Mouse (Mus musculus): ENCODE results near the gene Unc45b. TPM values are rescaled to one million over a fixed set of nuclear protein-coding genes. Genes with fewer than 3 reads are reported as not detected.
"Not testable (repeated sequence)": the region's sequence is repeated elsewhere in the genome, so short reads cannot be mapped to it uniquely, and the experiment has no call there.

Unc45b gene
- polyA plus RNA-seq, 1 experiment from 2014 or later, result 1.7 TPM

- DNase-seq (ENCODE audit: low spot score), result peak; percentile 52
These were observed 33.0 kb downstream of the Unc45b start for GRCm38 (mm10) chr11:82943336-82943735.

- DNase-seq (ENCODE audit: low spot score), result no peak
These were observed 35.3 kb downstream of the Unc45b start for GRCm38 (mm10) chr11:82945636-82946035.

DNA sequence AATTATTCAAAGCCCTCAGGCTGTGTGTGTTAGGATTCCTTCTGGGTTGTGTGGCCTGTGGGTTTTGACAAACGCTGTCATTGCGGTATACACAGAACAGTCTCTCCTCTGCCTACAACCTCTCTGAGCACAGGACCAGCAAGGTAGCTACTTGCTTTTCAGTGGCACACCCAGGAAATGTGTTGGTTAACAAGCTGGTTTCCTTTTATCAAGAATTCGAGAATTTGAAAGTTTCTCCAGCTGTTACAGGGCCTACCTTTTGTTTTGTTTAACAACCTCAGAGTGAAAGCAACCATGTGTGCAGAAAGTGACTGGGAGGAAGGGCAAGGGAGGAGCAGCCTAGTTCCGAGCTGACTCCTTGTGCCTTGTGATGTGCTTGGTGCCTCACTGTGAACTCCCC, 37.1 kb downstream of the Unc45b start:
- DNase-seq (ENCODE audit: low spot score), result peak; percentile 78

DNA sequence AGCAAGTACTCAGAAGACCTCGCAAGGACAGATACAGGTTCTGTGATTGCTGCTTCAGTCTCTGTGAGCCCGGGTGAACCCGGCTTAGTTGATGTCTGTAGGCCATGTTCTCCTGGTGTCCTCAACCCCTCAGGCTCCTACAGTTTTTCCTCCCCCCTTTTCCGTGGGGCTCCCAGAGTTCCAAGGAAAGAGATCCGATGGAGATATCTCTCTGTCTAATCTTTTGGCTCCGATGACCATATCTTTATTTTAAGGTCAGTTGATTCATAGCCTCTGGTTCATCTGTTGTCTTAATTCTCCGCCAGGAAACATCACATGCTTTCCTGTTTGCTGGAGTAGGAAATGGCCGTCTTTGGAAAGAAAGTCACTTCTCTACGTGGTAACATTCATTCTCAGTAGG, 38.7 kb downstream of the Unc45b start:
- DNase-seq (ENCODE audit: low spot score), result no peak

DNA sequence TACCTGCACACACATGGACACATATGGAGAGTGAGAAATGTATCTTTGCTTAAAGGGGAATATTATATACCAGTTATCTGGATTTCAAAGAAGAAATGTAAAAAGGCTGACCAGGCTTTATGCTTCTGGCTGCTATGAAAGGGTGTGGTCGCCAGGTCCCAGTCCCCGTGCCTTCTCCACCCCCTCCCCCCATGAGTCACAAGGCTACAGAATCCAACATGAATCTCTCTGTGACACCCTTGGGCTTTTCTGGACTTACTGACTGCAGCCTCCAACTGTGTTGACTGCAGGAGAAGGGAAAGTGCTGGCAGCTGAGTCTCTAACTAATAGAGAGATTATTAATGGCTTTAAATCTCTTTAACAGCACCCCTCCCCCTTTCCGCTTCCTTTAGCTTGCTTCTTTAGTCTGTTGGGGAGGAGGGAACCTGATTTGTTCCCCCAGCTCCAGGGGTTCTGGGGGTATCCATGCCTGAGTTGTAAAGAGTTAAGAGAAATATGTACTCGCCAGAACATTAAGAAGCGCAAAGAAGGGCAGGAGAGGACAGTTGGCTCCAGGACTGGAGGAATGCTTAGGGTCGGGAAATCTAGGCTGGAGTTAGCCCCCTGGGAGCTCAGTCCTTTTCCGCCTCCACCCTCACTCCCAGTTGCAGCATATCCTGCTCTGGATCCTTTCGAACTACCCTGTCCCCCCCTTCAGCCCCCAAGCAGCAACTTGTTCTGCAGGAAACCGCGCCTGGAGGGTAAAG, 40.6 kb downstream of the Unc45b start, which contains the start of gene Slfn5:
Gene Slfn5 (plus strand): TSS at position 614 of the 746 bp plus-strand sequence.
- no peak for DNase-seq (ENCODE audit: low spot score)

GRCm38 (mm10) chr11:82951865-82952611, 41.7 kb downstream of the Unc45b start:
- peak; percentile 42 for DNase-seq (ENCODE audit: low spot score)

- peak; percentile 79 for DNase-seq (ENCODE audit: low spot score)
These were observed 42.5 kb downstream of the Unc45b start for GRCm38 (mm10) chr11:82952612-82953542.

DNA sequence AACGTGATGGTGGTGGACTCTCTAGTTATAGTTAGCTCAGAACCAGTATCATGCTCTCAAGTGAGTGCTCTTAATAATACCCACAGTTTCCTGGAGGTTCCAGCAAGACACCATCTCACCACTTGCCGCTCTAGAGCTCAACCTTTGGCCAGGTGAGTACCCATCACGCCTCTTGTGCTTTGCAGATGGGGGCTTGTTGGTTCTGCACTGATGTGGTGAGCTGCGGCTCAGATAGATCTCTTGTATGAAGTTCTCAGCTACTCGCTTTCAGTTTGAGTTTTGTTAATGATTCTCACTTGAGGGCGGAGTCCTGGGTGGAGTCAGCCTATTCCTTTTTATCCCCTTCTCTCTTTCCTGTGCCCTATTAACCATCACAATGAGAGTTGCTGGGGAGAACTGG, 44.3 kb downstream of the Unc45b start:
- peak; percentile 35 for DNase-seq (ENCODE audit: low spot score)

- no peak for DNase-seq (ENCODE audit: low spot score)
These were observed 46.6 kb downstream of the Unc45b start for GRCm38 (mm10) chr11:82956925-82957324.

DNA sequence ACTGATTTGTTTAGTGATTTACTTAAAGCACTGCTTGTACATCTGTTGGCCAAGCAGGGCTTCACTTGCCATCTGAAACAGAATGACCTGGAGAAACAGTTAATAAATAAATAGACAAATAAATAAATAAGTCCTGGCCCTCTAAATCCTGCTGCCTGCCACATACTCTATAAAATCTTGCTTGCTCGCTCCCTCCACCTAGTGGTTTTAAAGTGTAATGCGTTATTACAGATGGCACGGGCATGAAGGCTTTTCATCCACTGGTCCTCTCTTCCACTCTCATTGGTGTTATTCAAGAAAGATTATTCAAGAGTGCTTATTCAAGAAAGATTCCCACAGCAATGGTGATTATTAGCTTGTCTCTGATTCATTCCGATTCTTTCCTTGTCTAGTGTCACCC, 49.3 kb downstream of the Unc45b start:
- DNase-seq (ENCODE audit: low spot score), result peak; percentile 54

GRCm38 (mm10) chr11:82961743-82962142, 51.4 kb downstream of the Unc45b start:
- DNase-seq (ENCODE audit: low spot score), result peak; percentile 56

- DNase-seq (ENCODE audit: low spot score), result no peak
These were observed 51.9 kb downstream of the Unc45b start for GRCm38 (mm10) chr11:82962215-82962614.

- peak; percentile 50 for DNase-seq (ENCODE audit: low spot score)
These were observed 60.6 kb downstream of the Unc45b start for GRCm38 (mm10) chr11:82970712-82971589.

GRCm38 (mm10) chr11:82971590-82971974, 61.2 kb downstream of the Unc45b start:
- no peak for DNase-seq (ENCODE audit: low spot score)

GRCm38 (mm10) chr11:82973916-82974315, 63.6 kb downstream of the Unc45b start:
- no peak for DNase-seq (ENCODE audit: low spot score)

DNA sequence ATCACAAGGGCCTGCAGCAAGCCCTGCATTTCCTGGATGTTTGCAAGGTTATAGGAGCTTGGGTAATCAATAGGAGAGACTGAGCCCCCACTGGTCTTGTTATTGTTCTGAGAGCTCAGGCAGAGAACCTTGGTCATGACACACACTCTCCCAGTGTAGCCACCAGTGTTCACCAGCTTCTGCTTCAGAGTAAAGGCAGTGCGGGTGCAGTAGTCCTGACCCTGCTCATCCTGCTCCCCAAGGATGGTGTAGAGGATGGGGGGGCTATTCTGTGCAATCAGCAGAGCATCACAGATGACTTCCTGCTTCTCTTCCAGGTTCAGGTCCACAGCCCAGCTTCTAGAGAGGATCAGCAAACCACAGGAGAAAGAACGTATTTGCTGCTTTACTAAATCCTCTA, 72.1 kb downstream of the Unc45b start:
- not testable (repeated sequence) for DNase-seq (ENCODE audit: low spot score)

GRCm38 (mm10) chr11:82983193-82983592, 72.8 kb downstream of the Unc45b start:
- DNase-seq (ENCODE audit: low spot score), result no peak

GRCm38 (mm10) chr11:82987621-82988020, 77.3 kb downstream of the Unc45b start:
- DNase-seq (ENCODE audit: low spot score), result no peak

- DNase-seq (ENCODE audit: low spot score), result no peak
These were observed 79.0 kb downstream of the Unc45b start for GRCm38 (mm10) chr11:82989357-82989756.

- peak; percentile 60 for DNase-seq (ENCODE audit: low spot score)
These were observed 80.4 kb downstream of the Unc45b start for GRCm38 (mm10) chr11:82990612-82991385.
